Mouse (Mus musculus): ENCODE results near the gene Slc22a4. TPM values are rescaled to one million over a fixed set of nuclear protein-coding genes. Genes with fewer than 3 reads are reported as not detected.
"Not testable (repeated sequence)": the region's sequence is repeated elsewhere in the genome, so short reads cannot be mapped to it uniquely, and the experiment has no call there.

Gene Slc22a4
- polyA plus RNA-seq, 1 experiment from 2014 or later = 34.8 TPM

DNA sequence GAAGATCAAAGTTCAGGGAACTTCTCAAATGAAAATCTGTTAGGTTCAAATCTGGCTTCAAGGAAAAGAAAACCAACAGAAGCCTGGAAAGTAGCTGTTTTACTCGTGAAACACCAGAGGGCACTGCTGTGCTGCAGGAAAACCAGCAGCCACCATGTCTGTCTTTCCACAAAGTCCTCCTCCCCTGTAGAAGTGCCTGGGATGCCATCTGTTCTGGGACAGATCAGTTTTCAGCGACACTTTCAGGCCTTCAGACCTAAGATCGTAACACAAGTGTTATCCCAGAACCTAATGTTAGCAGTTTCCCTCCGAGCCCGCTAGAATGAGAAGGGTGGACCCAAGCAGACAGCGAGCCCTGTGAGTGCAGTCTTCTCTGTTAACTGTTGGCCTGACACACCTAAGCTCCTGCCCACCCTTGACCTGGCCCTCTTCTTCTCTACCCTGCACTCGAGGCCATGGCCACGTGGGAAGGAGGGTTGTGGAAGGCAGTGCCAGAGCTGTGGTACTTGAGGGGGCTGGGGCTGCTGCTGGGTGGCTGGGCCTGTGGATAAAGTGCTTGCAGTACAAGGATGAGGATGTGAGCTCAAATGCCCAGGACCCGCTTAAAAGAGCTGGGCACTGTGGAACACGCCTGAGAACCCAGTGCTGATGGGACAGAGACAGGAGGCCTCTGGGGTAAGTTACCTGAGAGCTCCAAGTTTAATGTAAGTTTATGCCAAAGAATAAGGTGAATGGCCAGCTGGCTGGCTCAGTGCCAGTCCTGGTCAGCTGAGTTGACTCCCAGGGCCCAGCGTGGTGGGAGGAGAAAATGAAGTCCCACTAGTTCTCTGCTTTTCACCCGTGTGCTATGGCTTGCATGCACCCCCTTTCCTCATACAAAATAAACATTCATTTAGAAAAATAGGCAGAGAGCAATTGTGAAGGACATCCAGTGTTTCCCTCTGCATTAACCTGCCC, 24.9 kb downstream of the Slc22a4 start:
- not testable (repeated sequence) for ATAC-seq (ENCODE audit: low read depth); H3K27me3 ChIP-seq (ENCODE audit: control insufficient read depth, insufficient read depth, low read depth, low read length); H3K4me3 ChIP-seq (ENCODE audit: low read depth, low read length); H3K9ac ChIP-seq (ENCODE audit: low read depth, low read length); H3K4me2 ChIP-seq (ENCODE audit: low read depth, low read length); H3K9me3 ChIP-seq (replicated peaks; ENCODE audit: control insufficient read depth, low read length)
- H3K36me3 ChIP-seq (ENCODE audit: control insufficient read depth, insufficient read depth) = peaks cover 28% of the 10 kb centered on the region
- H3K4me1 ChIP-seq (ENCODE audit: control insufficient read depth, low read depth, low read length) = peaks cover 48% of the 10 kb centered on the region
- peak overlapping the region; percentile 95 for H3K27ac ChIP-seq (ENCODE audit: low read length)
- 46% methylated on average over 12 of the region's 12 CpGs for WGBS (ENCODE audit: insufficient replicate concordance)

GRCm38 (mm10) chr11:54002147-54002760, 25.6 kb downstream of the Slc22a4 start:
- Histone ChIP-seq H3K4me3 (ENCODE audit: low read depth, low read length) (no peak overlapping the region), H3K4me1 (ENCODE audit: control insufficient read depth, low read depth, low read length) (peaks cover 40% of the 10 kb centered on the region), H3K27ac (ENCODE audit: low read length) (no peak overlapping the region), H3K27me3 (ENCODE audit: control insufficient read depth, insufficient read depth, low read depth, low read length) (no peaks in the 10 kb centered on the region), H3K4me2 (ENCODE audit: low read depth, low read length) (no peak overlapping the region), H3K9ac (ENCODE audit: low read depth, low read length) (no peak overlapping the region), H3K9me3 (replicated peaks; ENCODE audit: control insufficient read depth, low read length) (no peaks in the 10 kb centered on the region), H3K36me3 (ENCODE audit: control insufficient read depth, insufficient read depth) (peaks cover 28% of the 10 kb centered on the region)
- ATAC-seq (ENCODE audit: low read depth) = no peak
- WGBS (ENCODE audit: insufficient replicate concordance) = 11% methylated on average over 5 of the region's 5 CpGs

- Histone ChIP-seq H3K27ac (ENCODE audit: low read length) (no peak overlapping the region), H3K4me1 (ENCODE audit: control insufficient read depth, low read depth, low read length) (no peaks in the 10 kb centered on the region; the same call in 1 of the 2 replicates), H3K27me3 (ENCODE audit: control insufficient read depth, insufficient read depth, low read depth, low read length) (no peaks in the 10 kb centered on the region), H3K4me2 (ENCODE audit: low read depth, low read length) (no peak overlapping the region), H3K9ac (ENCODE audit: low read depth, low read length) (no peak overlapping the region), H3K9me3 (replicated peaks; ENCODE audit: control insufficient read depth, low read length) (no peaks in the 10 kb centered on the region), H3K4me3 (ENCODE audit: low read depth, low read length) (no peak overlapping the region), H3K36me3 (ENCODE audit: control insufficient read depth, insufficient read depth) (peaks cover 50% of the 10 kb centered on the region)
- WGBS (ENCODE audit: insufficient replicate concordance) = 75% methylated on average over 2 of the region's 2 CpGs
- ATAC-seq (ENCODE audit: low read depth) = no peak
These were observed 30.2 kb downstream of the Slc22a4 start for GRCm38 (mm10) chr11:53997661-53998060.

- Histone ChIP-seq H3K27ac (ENCODE audit: low read length) (no peak overlapping the region), H3K4me2 (ENCODE audit: low read depth, low read length) (no peak overlapping the region), H3K36me3 (ENCODE audit: control insufficient read depth, insufficient read depth) (peaks cover 79% of the 10 kb centered on the region)
These were observed 35.6 kb downstream of the Slc22a4 start for GRCm38 (mm10) chr11:53992264-53992663.

GRCm38 (mm10) chr11:53989232-53989631, 38.7 kb downstream of the Slc22a4 start:
- ATAC-seq (ENCODE audit: low read depth) = no peak
- Histone ChIP-seq H3K27ac (ENCODE audit: low read length) (no peak overlapping the region), H3K36me3 (ENCODE audit: control insufficient read depth, insufficient read depth) (peaks cover 82% of the 10 kb centered on the region), H3K4me3 (ENCODE audit: low read depth, low read length) (no peak overlapping the region), H3K4me2 (ENCODE audit: low read depth, low read length) (no peak overlapping the region), H3K9ac (ENCODE audit: low read depth, low read length) (no peak overlapping the region), H3K4me1 (ENCODE audit: control insufficient read depth, low read depth, low read length) (no peaks in the 10 kb centered on the region), H3K27me3 (ENCODE audit: control insufficient read depth, insufficient read depth, low read depth, low read length) (no peaks in the 10 kb centered on the region), H3K9me3 (replicated peaks; ENCODE audit: control insufficient read depth, low read length) (no peaks in the 10 kb centered on the region)
- 56% methylated on average over 1 of the region's 1 CpGs for WGBS (ENCODE audit: insufficient replicate concordance)

More at GRCm38 (mm10) chr11:53992264-53992663, 35.6 kb downstream of the Slc22a4 start:
- Histone ChIP-seq H3K4me1 (ENCODE audit: control insufficient read depth, low read depth, low read length) (no peaks in the 10 kb centered on the region), H3K4me3 (ENCODE audit: low read depth, low read length) (no peak overlapping the region), H3K9ac (ENCODE audit: low read depth, low read length) (no peak overlapping the region), H3K27me3 (ENCODE audit: control insufficient read depth, insufficient read depth, low read depth, low read length) (no peaks in the 10 kb centered on the region), H3K9me3 (replicated peaks; ENCODE audit: control insufficient read depth, low read length) (no peaks in the 10 kb centered on the region)
- 86% methylated on average over 4 of the region's 4 CpGs for WGBS (ENCODE audit: insufficient replicate concordance)
- no peak for ATAC-seq (ENCODE audit: low read depth)

GRCm38 (mm10) chr11:53988081-53988480, 39.8 kb downstream of the Slc22a4 start:
- Histone ChIP-seq H3K27ac (ENCODE audit: low read length) (no peak overlapping the region), H3K4me3 (ENCODE audit: low read depth, low read length) (no peak overlapping the region), H3K9ac (ENCODE audit: low read depth, low read length) (no peak overlapping the region), H3K4me1 (ENCODE audit: control insufficient read depth, low read depth, low read length) (no peaks in the 10 kb centered on the region), H3K36me3 (ENCODE audit: control insufficient read depth, insufficient read depth) (peaks cover 85% of the 10 kb centered on the region), H3K9me3 (replicated peaks; ENCODE audit: control insufficient read depth, low read length) (no peaks in the 10 kb centered on the region), H3K27me3 (ENCODE audit: control insufficient read depth, insufficient read depth, low read depth, low read length) (no peaks in the 10 kb centered on the region), H3K4me2 (ENCODE audit: low read depth, low read length) (no peak overlapping the region)
- 79% methylated on average over 4 of the region's 4 CpGs for WGBS (ENCODE audit: insufficient replicate concordance)
- no peak for ATAC-seq (ENCODE audit: low read depth)

DNA sequence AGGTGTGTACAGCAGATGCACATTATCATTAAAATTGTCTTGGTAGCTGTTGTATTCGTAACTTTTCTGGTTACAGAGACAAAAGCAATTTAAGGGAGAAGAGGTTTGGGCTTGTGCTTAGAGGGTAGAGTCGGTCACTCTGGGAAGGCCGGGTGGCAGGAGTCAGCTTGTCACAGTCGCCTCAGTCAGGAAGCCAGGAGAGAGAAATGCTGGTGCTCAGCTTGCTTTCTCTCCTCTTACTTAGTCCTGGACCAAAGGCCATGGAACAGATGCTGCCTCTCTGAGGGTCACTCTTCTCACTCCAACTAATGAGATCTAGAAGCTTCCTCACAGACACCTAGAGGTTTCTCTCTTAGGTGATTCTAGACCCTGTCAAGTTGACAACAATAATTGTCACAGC, 46.5 kb downstream of the Slc22a4 start:
- 82% methylated on average over 4 of the region's 4 CpGs for WGBS (ENCODE audit: insufficient replicate concordance)

DNA sequence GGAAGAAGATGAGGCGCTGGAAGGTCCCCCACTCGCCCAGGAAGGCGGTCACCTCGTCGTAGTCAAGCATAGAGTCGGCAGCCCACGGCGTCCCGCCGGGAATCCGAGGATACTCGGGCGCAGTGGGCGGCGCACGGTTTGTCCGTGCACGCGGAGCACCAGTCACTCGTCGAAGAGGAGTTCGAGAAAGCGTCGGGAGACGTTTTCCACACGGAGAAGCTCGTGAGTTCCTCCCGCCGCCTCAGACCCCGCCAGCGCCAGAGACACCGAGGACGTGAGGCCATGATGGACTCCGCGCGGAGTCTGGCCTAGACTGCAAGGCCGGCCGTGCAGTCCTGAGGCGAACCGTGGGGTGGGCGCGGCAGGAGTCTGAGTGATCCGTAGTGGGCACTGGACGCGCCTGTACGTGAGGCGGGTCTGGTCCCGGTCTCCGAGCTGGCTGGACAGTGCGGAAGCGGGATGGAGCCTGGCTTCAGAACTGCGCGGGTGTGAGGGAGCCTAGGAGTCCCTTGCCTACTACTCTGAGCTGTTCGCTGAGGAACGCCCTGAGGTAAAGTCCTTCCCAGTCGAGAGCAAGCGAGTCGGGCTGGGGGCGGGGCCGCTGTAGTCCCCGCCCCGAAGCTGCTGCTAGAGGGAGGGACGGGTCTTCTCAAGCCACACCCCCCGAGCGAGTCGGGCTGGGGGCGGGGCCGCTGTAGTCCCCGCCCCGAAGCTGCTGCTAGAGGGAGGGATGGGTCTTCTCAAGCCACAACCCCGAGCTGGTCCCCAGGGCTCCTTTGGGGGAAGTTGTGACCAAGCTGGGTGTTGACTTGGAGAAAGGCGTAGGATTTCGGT, 47.9 kb downstream of the Slc22a4 start, which contains the start of gene Slc22a21:
TSS of gene Slc22a21 (minus strand) at position 545 of the 834 bp plus-strand sequence.
- peak within 1 kb of the TSS; percentile 63 for H3K9ac ChIP-seq (ENCODE audit: low read depth, low read length)
- H3K36me3 ChIP-seq (ENCODE audit: control insufficient read depth, insufficient read depth) = peaks cover 16% of the 10 kb centered on the region
- peak within 1 kb of the TSS; percentile 96 for H3K4me2 ChIP-seq (ENCODE audit: low read depth, low read length)
- H3K4me3 ChIP-seq (ENCODE audit: low read depth, low read length) = peak within 1 kb of the TSS; percentile 62
- no peaks in the 10 kb centered on the region for H3K9me3 ChIP-seq (replicated peaks; ENCODE audit: control insufficient read depth, low read length)
- WGBS (ENCODE audit: insufficient replicate concordance) = 1% methylated on average over 73 of the region's 73 CpGs
- peak; percentile 91 for ATAC-seq (ENCODE audit: low read depth)
- peaks cover 11% of the 10 kb centered on the region for H3K4me1 ChIP-seq (ENCODE audit: control insufficient read depth, low read depth, low read length)
- no peak within 1 kb of the TSS for H3K27ac ChIP-seq (ENCODE audit: low read length)
- H3K27me3 ChIP-seq (ENCODE audit: control insufficient read depth, insufficient read depth, low read depth, low read length) = peaks cover 4% of the 10 kb centered on the region; the same call in 1 of the 2 replicates

More for the DNA sequence above, 46.5 kb downstream of the Slc22a4 start:
- no peaks in the 10 kb centered on the region for H3K9me3 ChIP-seq (replicated peaks; ENCODE audit: control insufficient read depth, low read length)
- peaks cover 11% of the 10 kb centered on the region for H3K4me1 ChIP-seq (ENCODE audit: control insufficient read depth, low read depth, low read length)
- peaks cover 28% of the 10 kb centered on the region for H3K36me3 ChIP-seq (ENCODE audit: control insufficient read depth, insufficient read depth)
- no peak overlapping the region for H3K4me2 ChIP-seq (ENCODE audit: low read depth, low read length)
- ATAC-seq (ENCODE audit: low read depth) = no peak
- H3K27me3 ChIP-seq (ENCODE audit: control insufficient read depth, insufficient read depth, low read depth, low read length) = peaks cover 4% of the 10 kb centered on the region; the same call in 1 of the 2 replicates
- no peak overlapping the region for H3K9ac ChIP-seq (ENCODE audit: low read depth, low read length)
- H3K27ac ChIP-seq (ENCODE audit: low read length) = no peak overlapping the region
- H3K4me3 ChIP-seq (ENCODE audit: low read depth, low read length) = no peak overlapping the region
